Mouse (Mus musculus): ENCODE results near the gene Serpine1.
"Not testable (repeated sequence)": the region's sequence is repeated elsewhere in the genome, so short reads cannot be mapped to it uniquely, and the experiment has no call there.

Gene Serpine1

DNA sequence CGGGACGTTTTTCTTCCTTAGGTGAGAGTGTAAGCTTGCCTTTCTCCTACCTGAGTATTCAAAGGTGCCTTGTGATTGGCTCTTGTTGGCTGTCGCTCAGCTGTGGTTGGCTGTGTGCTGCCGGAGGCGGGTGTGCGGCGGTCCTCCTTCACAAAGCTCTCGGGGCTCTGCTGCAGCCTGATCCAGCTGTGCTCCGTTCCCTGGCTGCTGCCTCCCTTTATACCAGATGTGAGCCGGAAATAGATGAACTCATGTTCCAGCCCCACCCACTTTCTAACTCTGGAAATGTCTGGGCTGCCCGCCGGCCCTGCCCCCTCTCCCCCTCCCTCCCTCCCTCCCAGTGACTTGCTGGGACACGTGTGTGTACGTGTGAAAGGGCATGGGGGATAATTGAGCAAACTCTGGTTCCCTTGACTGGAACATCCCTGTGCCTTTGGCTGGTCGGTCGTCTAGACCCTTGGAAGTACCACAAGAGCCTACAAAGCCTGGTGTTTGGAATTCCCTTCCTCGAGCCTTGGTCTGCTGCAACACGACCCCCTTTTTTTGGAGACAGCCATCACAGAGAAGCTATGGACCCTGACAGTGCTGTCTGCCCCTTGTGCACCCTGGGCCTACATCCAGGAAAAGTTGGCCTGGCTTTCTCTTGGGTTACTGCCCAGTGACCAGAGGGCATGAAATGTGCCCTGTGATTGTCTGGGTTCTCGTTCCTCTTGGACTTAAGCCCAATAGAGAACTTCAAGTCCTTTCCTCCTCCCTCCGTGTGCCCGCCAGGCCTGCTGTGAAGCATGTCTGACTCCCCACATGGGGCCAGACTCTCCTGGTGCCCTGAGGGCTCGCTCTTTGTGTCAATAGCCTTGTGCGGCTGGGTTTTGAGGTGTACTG is at the start of gene Serpine1:
TSS of gene Serpine1 (minus strand) at position 190 of the 882 bp plus-strand sequence.
- DNase-seq (ENCODE audit: low spot score in 2 of 2) = peak; percentile 60 to 64

DNA sequence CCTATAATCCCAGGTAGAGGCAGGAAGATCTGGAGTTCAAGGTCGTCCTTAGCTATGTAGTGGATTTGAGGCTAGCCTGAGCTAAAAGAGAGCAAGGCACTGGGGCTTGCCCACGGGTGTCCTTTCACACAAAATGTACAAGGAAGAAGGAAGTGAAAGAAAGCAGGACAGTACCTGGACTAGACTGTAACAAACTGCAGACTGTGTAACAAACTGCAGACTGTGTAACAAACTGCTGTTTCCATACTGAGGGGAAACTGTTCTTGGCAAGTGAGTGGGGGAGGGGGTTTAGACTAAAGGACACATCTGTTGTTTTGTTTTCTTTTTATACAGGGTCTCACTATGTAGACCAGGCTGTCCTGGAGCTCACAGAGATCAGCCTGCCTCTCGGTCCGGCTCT is 49.2 kb upstream of the Serpine1 start:
- DNase-seq (ENCODE audit: low spot score in 2 of 2) = no peak

DNA sequence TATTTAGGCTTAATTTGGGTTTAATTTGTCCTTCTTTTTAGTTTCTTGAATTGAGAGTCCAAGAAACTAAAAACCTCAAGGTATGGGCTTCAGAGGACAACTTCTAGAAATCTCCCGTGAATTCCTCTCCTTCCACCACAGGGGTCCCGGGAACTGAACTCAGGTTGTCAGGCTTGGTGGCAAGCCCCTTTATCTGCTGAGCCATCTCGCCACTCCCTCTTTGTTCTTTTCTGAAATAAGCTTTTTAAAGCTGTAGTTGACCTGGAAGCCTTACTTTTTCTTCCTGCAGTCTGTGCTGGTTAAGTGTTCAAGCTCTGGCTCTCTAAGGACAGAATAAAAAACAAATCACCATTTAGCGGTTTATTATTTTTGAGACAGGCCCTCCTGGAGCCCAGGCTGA is 46.8 kb upstream of the Serpine1 start:
- no peak for DNase-seq (ENCODE audit: low spot score in 2 of 2)

DNA sequence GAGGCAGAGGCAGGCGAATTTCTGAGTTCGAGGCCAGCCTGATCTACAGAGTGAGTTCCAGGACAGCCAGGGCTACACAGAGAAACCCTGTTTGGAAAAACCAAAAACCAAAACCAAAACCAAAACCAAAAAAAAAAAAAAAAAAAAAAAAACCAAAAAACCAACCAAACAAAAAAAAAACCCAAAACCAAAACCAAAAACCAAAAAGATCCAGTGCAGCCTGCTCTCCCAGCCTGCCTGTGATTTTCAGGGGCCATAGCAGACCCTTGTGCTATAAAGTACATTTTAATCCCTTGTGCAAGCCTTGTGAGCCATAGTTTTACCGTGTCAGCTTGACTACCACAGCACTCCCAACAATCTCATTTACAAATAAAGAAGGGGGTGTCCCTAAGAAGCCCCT is 45.9 kb upstream of the Serpine1 start:
- DNase-seq (ENCODE audit: low spot score in 2 of 2) = not testable (repeated sequence)

DNA sequence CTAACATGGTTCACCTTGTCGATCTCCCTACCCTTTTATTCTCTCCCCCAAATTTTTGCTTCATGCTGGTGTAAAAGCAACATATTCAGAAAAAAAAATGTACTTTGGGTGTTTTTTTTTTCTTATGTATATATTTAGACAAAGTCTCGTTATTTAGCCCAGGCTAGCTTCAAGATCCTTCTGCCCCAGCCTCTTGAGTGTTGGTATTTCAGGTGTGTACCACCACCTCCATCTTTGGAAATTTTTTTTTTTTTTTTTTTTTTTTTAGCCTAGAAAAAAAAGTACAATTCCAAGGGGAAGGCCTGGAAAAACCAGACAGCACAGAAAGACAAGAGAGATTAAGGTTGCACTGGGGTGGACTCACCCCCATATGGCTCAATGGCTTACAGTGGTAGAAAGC is 44.9 kb upstream of the Serpine1 start:
- no peak for DNase-seq (ENCODE audit: low spot score in 2 of 2)

DNA sequence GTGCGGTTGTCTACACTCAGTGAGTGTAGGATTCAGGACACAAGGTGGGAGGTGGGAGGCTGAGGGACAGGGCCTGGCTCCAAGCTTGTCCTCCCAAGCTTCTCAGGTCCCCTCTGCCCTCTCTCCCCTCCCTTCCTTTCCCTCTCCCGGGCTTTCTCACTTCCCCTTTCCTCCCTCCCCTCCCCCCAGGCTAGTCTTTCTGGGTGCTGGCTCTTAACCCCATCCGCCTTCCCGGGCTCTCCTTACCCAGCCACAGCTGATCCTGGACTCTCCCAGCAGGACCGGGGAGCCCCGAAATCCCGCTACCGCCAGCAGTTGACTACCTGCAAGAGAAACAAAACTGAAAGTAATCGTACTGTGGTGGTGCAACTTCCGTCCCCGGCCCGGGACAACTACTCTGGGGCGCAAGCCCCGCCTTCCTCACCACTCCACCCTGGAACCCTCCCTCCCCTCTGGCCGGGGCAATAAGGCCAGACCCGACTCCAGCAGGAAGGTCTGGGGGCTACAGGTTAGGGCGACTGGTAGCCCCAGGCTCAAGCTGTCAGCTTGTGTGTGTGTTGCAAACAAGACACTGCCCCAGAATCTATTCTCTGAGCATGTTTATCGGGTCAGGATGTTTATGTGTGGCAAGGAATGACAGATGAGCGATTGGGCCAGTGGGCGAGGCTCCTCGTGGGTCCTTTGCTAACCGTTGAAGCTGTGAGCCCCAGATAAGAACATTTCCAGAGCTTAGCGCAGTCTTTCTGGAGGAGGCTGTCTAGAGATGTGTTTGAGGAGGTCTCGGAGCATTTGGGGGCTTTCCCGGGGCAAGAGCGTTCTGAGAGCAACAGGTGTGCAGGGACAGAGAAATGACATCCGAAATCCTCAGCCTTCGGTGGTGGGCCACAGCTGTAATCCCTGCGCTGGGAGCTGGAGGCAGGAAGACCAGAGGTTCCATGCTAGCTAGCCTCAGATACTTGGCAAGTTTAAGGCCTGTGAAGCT is 44.1 kb upstream of the Serpine1 start, which contains the start of gene Trim56:
TSS of gene Trim56 (minus strand) at position 344 of the 982 bp plus-strand sequence.
- DNase-seq (ENCODE audit: low spot score in 2 of 2) = no peak

DNA sequence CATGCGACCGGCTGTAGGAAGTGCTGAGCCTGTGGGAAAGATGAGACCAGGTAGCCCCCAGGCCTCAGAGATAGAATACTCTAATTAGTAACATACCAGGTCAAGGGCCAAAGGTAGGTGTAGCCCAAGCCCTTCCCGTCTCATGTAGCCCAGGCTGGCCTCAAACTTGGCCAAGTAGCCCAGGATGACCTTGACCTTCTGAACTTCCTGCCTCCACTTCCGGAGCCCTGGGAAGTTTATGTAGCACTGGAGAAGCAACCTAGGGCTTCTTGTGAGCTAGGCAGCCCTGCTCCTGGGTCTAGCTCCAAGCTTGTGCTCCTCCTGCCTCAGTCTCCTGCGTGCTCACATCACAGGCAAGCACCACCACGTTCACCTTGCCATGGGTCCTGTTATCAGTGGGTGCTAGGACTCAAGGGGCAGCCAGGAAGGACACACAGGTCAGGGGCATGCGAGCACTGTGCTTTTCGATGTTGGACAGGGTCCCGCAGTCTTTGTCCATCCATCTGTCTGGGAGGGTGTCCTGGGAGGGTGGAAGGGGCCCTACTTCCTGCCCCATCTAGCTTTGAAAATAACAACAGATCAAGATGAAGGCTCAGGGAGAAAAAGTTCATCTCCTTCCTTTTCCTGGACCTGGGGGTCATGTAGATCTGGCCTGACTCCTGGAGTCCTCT is 43.0 kb upstream of the Serpine1 start:
- no peak for DNase-seq (ENCODE audit: low spot score in 2 of 2)

DNA sequence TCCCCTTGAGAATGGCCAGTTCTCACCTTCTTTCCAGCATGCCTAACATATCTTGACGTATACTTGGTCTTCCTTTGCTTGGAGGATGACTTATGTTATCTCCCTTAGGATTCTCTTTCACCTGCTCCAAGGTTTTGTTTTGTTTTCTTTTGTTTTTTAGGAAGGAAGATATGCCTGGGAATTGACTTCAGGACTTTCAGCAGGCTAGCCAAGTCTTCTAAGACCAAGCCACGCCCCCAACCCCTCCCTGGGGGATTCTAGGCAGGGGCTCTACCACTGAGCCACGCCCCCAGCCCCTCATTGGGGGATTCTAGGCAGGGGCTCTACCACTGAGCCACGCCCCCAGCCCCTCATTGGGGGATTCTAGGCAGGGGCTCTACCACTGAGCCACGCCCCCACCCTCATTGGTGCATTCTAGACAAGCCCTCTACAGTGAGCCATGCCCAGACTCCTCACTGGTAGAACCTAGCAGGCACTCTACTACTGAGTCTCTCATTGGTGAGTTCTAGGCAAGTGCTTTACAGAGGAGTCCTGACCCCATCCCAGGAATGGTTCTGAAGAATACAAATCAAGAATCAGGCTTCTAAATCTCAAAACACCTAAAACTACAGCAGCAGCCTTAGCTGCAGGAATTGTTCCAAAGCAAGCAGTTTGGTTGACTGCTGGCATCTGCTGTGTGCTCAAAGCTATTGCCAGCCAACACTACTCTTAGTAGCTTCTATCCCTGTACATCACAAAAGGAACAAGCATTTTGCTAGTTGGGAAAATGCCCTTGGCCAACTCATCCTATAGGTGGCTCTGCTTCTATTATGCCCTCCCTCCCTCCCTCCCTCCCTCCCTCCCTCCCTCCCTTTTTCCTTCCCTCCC is 39.7 kb upstream of the Serpine1 start:
- no peak for DNase-seq (ENCODE audit: low spot score in 2 of 2)

DNA sequence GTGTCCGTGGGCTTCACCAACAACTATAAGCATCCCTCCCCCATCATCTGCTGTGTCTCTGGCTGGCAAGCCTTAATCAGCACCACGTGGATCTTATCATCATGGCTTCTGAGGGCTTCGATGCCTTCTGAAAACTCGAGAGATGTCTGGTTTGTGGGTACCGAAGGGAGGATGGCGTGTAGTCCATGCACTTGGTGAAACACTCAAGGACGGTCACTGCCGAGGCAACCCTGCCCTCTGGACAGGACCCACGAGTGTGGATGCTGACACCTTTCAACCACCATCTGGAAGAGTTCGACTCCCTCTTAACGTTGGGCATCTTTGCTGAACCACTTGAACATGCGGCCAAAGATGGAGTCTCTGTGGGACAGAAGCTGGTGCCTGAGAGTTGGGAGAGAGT is 38.8 kb upstream of the Serpine1 start:
- DNase-seq (ENCODE audit: low spot score in 2 of 2) = no peak

DNA sequence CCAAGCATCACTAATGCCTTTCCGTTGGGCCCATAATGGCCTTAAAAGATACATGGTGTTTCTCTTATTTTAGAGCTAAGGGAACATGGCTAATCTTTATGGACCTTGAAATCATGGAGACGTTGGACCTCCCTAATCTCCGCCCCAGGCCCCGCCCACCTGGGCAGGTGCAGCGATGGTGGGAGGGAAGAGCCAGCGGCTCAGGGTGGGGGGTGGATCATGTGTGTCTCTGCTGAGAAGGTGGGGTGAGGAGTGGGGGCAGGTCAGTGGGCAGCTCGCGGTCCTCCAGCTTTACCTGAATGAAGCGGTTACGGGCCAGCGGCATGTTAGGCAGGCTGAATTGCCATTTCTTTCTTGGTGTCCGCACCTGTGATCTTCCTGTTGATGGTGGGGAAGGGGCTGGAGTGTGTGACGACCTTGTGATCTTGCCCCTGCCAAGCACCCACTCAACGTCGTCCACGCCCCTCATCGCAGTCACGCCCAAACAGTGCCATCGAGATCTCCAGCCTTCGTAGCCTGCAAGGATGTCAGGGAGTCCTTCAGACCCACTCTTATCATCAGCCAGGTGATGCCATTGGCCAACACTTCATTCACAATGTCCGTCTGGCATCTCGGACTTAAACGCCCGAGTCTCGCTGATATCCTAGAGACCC is 38.0 kb upstream of the Serpine1 start:
- DNase-seq (ENCODE audit: low spot score in 2 of 2) = no peak

DNA sequence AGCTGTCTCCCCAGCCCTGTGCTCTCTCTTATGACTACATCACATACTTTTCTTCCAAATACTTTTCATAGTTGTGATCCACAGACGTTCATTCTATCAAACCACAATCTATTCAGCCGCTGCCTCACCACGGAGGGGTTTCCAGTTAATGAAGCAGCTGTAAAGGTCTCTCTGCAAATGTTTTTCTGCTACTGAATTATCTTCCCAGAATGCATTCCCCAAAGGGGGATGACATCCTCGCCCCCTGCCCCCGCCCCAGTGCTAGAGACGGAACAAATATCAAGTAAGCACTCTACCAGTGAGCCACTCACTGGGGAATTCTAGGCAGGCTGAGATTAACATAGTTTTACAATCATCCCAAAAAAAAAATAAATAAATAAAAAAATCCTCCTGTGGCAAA is 36.0 kb upstream of the Serpine1 start:
- DNase-seq (ENCODE audit: low spot score in 2 of 2) = no peak

DNA sequence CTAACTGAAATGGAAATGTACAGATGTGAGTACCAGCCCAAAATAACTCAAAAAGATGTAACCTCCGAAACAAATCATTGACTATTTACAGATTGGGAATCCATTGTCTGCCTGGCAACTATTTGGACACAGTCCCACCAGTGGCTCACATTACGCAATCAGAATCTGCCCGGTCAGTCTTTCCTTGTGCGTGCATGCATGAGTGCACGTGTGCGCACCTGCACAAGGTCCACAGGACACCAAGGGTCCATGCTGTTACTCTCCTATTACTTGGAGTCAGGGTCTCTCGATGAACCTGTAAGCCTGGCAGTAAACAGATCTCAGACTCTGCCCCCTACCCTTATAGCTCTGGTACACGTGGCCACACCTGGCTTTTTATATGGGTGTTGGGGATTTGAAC is 35.6 kb upstream of the Serpine1 start:
- DNase-seq (ENCODE audit: low spot score in 2 of 2) = no peak

DNA sequence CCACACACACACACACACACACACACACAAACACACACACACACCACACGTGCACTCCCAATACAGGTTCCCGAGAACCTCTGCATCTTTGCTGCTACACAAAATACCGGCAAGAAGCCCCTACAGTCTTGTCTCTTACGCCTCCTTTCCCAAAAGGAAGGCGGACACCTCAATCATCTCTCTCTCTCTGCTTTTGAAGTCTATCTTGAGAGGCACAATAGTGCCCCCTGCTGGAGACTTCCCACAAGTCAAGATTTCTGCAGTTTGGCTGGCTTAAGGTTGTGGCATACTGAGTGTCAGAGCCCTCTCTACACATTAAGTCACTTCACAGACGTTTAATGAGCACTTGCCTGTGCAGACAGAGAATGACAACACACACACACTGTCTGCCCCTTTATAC is 35.0 kb upstream of the Serpine1 start:
- DNase-seq (ENCODE audit: low spot score in 2 of 2) = peak; percentile 92 to 93

DNA sequence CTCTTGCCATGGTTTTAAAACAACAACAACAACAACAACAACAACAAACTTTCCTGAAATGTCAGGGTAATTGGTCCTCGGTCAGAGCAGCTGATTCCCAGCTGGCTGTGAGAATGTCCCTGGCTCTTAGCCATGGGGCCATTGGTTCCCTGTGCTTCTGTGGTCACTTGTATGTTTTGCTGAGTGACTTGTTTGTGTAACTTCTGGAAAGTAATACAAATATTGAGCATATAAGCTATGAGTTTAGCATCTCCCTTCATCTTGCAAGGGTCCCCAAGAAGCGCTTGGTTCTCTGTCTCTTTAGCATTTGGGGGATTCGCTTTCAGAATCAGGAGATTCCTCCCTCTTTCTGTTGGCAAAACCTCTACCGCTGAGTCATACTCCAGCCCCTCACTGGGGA is 34.4 kb upstream of the Serpine1 start:
- DNase-seq (ENCODE audit: low spot score in 2 of 2) = no peak

DNA sequence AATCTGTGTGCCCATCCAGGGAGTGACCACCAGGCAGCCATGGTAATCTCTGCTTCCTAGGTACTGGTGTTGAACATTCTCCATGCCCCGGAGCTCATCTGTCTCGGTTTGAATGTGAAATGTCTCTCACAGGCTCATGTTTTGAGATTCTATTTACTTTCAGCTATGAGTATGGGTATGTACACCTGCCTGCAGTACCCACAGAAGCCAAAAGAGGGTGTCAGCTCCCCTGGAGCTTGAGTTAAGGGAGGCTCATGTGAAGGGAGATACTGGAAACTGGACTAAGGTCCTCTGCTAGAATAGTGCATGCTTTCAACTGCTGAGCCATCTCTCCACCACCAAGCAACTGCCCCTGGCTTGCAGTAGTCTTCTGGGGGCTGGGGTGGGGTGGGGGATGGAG is 31.9 kb upstream of the Serpine1 start:
- DNase-seq (ENCODE audit: low spot score in 2 of 2) = no peak

DNA sequence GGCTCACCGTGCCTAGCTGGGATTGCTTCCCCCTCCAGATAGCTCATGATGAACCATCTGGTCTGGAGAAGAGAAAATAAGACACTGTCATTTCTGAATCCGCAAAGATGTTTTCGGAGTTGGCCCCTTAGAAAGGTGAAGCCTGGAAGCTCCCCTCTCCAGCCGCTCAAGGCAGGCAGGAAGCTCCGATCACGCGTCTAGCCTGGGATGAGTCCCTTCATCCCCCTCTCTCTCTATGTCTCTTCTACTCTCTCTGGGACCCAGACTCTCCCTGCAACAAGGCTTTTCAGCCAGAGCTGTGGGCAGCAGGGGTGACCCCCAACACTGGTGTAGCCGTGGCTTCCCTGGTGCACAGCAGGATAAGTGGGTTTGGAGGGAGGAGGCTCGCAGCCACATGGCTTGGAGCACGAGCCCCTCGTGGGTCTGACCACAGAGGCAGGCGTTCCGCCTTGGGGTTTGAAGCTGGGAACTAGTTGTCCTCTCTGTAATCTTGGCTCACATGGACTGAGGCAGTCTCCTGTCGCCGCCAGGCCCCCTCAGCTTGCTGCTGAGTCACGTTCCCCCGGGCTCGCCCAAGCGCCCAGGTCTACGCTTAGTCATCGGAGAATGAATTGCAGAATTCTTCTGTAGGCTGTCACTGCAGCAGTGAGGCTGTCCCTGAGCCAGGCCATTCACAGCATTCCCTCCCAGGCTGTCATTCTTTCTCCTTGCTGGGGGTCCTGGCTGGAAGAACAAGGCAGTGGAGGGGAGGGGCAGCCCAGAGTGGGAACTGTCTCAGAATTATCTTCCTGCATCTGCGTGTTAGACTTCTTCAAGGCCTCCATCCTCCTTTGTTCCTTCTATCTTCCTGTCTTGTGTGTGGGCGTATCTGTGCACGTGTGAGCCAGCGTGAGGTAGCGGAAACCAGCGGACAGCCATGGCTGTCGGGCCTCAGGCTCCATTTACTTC is 30.8 kb upstream of the Serpine1 start:
- peak; percentile 81 for DNase-seq (ENCODE audit: low spot score in 2 of 2)

DNA sequence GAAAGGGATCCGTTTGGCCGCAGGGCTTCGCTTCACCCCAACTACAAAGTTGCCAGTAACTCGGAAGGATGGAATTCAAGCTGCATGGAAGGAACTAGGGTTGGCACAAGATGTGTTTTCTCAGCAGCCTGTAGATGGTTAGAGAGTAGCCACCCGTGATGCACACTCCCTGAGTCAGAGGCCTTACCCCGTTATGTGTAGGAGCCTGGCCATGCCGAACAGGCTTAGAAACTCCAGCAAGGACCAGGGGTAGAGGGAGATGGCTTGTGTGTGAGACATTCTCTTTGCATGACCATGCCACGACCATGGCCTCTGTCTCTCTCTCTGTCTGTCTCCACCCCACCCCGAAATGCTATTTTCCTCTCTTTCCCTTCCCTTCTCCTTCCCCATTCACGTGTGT is 30.0 kb upstream of the Serpine1 start:
- no peak for DNase-seq (ENCODE audit: low spot score in 2 of 2)

DNA sequence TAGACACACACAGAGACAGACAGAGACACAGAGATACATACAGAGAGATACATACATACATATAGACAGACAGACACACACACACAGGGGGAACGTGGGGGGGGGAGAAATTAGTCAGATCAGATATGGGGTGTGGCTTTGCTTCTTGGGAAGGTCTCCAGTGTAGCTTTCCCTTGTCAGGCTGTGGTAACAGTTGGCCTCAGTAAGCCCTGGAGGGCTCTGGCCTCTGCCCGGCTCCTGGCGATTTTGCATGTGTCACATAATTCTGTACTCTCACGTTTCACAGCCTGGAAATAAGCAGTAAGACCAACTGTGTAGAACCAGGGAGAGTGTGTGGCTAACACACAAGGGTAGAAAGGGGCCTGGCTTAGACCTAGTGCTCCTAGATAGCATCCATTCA is 28.6 kb upstream of the Serpine1 start:
- no peak for DNase-seq (ENCODE audit: low spot score in 2 of 2)

DNA sequence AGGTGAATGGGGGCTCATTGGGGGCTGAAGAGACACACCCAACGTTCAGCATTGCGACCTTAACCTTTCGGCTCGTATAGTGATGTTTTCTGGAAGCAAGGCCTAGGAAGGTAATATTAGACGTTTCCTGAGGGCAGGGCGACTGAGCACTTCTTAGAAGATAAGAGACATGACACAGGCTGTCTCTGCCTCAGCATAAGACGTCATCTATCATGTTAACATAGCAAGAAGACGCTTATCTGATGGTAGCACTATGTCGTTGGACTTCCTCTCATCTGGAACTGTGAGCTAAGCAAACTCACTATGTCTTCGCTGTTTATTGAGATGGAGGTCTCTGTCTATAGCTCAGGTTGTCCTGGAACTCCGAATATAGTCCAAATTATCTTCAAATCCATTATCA is 26.4 kb upstream of the Serpine1 start:
- no peak for DNase-seq (ENCODE audit: low spot score in 2 of 2)

Measured in right cerebral cortex, adult 2 months (tissue).